10 mouse cellular contexts compared by ENCODE assay signal in genomic region chr10:120208015-120208414, GRCm38 (mm10). TPM values are rescaled to one million over a fixed set of nuclear protein-coding genes. Genes with fewer than 3 reads are reported as not detected.
DNase-seq lines count a peak whose midpoint lies in the region; ATAC-seq and TF ChIP-seq lines count a peak whose summit lies in the region.
"Had no signal": no experiment of that assay in that cellular context is flagged by ENCODE, and none has a peak within 500 bp of the region (broad histone marks: within the 10 kb centered on the region; RNA-seq: fewer than 3 reads in every experiment).

No protein-coding gene starts in this region.

- no peak overlapping the region for H3K4me3 ChIP-seq in heart, embryonic 13.5 days
- H3K4me3 ChIP-seq in heart, adult 2 months, result no peak overlapping the region
- H3K4me3 ChIP-seq in spleen, adult 2 months (ENCODE audit: extremely low read depth, insufficient read depth, insufficient read length), result peak overlapping the region; percentile 41; the same call in 1 of the 2 replicates
- H3K4me3 ChIP-seq in liver, embryonic 14.5 days (ENCODE audit: insufficient read depth in 1 of 2, low read depth in 2 of 2, low read length in 2 of 2), result no peak overlapping the region; a peak in 2 of 4 replicates

- 0 out of 2 replicates have a peak, but pooled peaks cover 2% of the 10 kb centered on the region for H3K79me2 ChIP-seq in heart, adult 2 months (replicated peaks; ENCODE audit: control insufficient read depth, insufficient read depth, low read length)

- H3K4me2 ChIP-seq in heart, embryonic 13.5 days, result peak overlapping the region; percentile 79
- H3K4me2 ChIP-seq in liver, embryonic 14.5 days (ENCODE audit: low read depth), result peak overlapping the region; percentile 77

- peaks cover 11% of the 10 kb centered on the region for H3K4me1 ChIP-seq in heart, embryonic 13.5 days
- H3K4me1 ChIP-seq in heart, adult 2 months (ENCODE audit: control insufficient read depth, insufficient read depth, low read length), result peaks cover 4% of the 10 kb centered on the region; the same call in 1 of the 2 replicates
- peaks cover 3% of the 10 kb centered on the region; the same call in 1 of the 2 replicates for H3K4me1 ChIP-seq in spleen, adult 2 months (ENCODE audit: control insufficient read depth, insufficient read depth, insufficient read length)
- H3K4me1 ChIP-seq in liver, embryonic 14.5 days (replicated peaks; ENCODE audit: control insufficient read depth in 2 of 2, insufficient read depth in 2 of 2, low read length in 1 of 2), result peaks cover 6 to 7% of the 10 kb centered on the region in 2 experiments

- TF ChIP-seq EP300 in heart, adult 2 months (IDR thresholded peaks at IDR 0.05; ENCODE audit: insufficient read depth, low read depth, low read length), result no peak
- no peak for TF ChIP-seq EP300 in liver, embryonic 14.5 days (IDR thresholded peaks at IDR 0.05; ENCODE audit: low read depth)

- peaks cover 7% of the 10 kb centered on the region; the same call in 1 of the 2 replicates for H3K9me3 ChIP-seq in heart, embryonic 13.5 days
- H3K9me3 ChIP-seq in liver, embryonic 14.5 days (ENCODE audit: control insufficient read depth, low read length), result no peaks in the 10 kb centered on the region; the same call in 1 of the 2 replicates
- H3K9me3 ChIP-seq: embryonic facial prominence, embryonic 13.5 days; limb, embryonic 15.5 days had no signal

- intact Hi-C loops in heart, adult 2 months (cut with DNase I), result no loop called here

- TF ChIP-seq CTCF in heart, adult 2 months (IDR thresholded peaks at IDR 0.05), result no peak
- TF ChIP-seq CTCF in spleen, adult 2 months (IDR thresholded peaks at IDR 0.05; ENCODE audit: extremely low read depth, insufficient read depth, insufficient read length, insufficient replicate concordance), result no peak
- TF ChIP-seq CTCF in liver, embryonic 14.5 days (IDR thresholded peaks at IDR 0.05; ENCODE audit: low read depth), result no peak

- H3K27me3 ChIP-seq in heart, embryonic 13.5 days (replicated peaks), result peaks cover 3% of the 10 kb centered on the region
- H3K27me3 ChIP-seq in heart, adult 2 months (ENCODE audit: control insufficient read depth, insufficient read depth, low read length), result no peaks in the 10 kb centered on the region
- no peaks in the 10 kb centered on the region for H3K27me3 ChIP-seq in spleen, adult 2 months (ENCODE audit: control insufficient read depth, insufficient read depth, low read length)
- H3K27me3 ChIP-seq in liver, embryonic 14.5 days (ENCODE audit: control insufficient read depth, insufficient read depth, low read length), result no peaks in the 10 kb centered on the region
- H3K27me3 ChIP-seq: embryonic facial prominence, embryonic 13.5 days; limb, embryonic 15.5 days; neural tube, embryonic 12.5 days had no signal

- H3K27ac ChIP-seq in heart, embryonic 13.5 days (replicated peaks), result no peak overlapping the region
- no peak overlapping the region for H3K27ac ChIP-seq in heart, adult 2 months
- no peak overlapping the region for H3K27ac ChIP-seq in spleen, adult 2 months (ENCODE audit: insufficient read depth, low read length)
- no peak overlapping the region for H3K27ac ChIP-seq in liver, embryonic 14.5 days
- H3K27ac ChIP-seq: embryonic facial prominence, embryonic 13.5 days; limb, embryonic 15.5 days; neural tube, embryonic 12.5 days had no signal

- ATAC-seq in heart, embryonic 13.5 days (ENCODE audit: extremely low read depth, insufficient number of reproducible peaks, low FRiP score, low TSS enrichment), result no peak
- ATAC-seq in liver, embryonic 14.5 days (ENCODE audit: insufficient read depth), result no peak

- WGBS in heart, embryonic 13.5 days, result 71% methylated on average over 8 of the region's 8 CpGs
- 78% methylated on average over 8 of the region's 8 CpGs for WGBS in heart, adult 2 months
- 33% methylated on average over 8 of the region's 8 CpGs for WGBS in spleen, adult 2 months
- 57% methylated on average over 8 of the region's 8 CpGs for WGBS in liver, embryonic 14.5 days (ENCODE audit: insufficient replicate concordance)

- no peak overlapping the region for H3K9ac ChIP-seq in heart, embryonic 13.5 days
- H3K9ac ChIP-seq in heart, adult 2 months (ENCODE audit: low read depth, low read length), result no peak overlapping the region
- no peak overlapping the region for H3K9ac ChIP-seq in liver, embryonic 14.5 days (replicated peaks)

- TF ChIP-seq POLR2A in heart, adult 2 months (IDR thresholded peaks at IDR 0.05; ENCODE audit: insufficient read depth, low read depth, low read length), result no peak
- TF ChIP-seq POLR2A in spleen, adult 2 months (IDR thresholded peaks at IDR 0.05; ENCODE audit: low read depth, low read length), result no peak

- no peak for DNase-seq in heart, adult 2 months
- DNase-seq in spleen, adult 2 months (ENCODE audit: low read depth in 1 of 2, low spot score in 2 of 2), result no peak
- DNase-seq in spleen, postnatal 36 days (ENCODE audit: low spot score in 2 of 2), result no peak
- no peak for DNase-seq in liver, embryonic 14.5 days (ENCODE audit: low read depth in 3 of 3, low spot score in 3 of 3)
- no peak for DNase-seq in retina, embryonic 14.5 days (ENCODE audit: low spot score)
- DNase-seq in adrenal gland, postnatal 25 days, result no peak

- peaks cover 11% of the 10 kb centered on the region for H3K36me3 ChIP-seq in heart, embryonic 13.5 days
- H3K36me3 ChIP-seq in heart, adult 2 months (ENCODE audit: control insufficient read depth, insufficient read depth, low read length), result no peaks in the 10 kb centered on the region; the same call in 1 of the 2 replicates
- H3K36me3 ChIP-seq in spleen, adult 2 months (ENCODE audit: control insufficient read depth, insufficient read depth, low read length), result no peaks in the 10 kb centered on the region; the same call in 1 of the 2 replicates
- no peaks in the 10 kb centered on the region for H3K36me3 ChIP-seq in liver, embryonic 14.5 days (replicated peaks; ENCODE audit: control insufficient read depth, insufficient read depth, low read depth)

RNA-seq across cellular contexts. Expression of gene Irak3, which starts 6.1 kb away (rescaled TPM):
- 0.25 and 0.56 TPM in 2 replicates for polyA plus RNA-seq in heart, embryonic 13.5 days (2015; fragmentation: Nextera tagmentation; extraction: Ambion mirVana)
- total RNA-seq in heart, adult 2 months (2021), result 1 to 10 TPM; 3.0 to 3.7 TPM
- 2.6 and 3.7 TPM in 2 replicates for polyA plus RNA-seq in heart, adult 2 months (2012; rRNA removed)
- polyA plus RNA-seq in spleen, adult 2 months (2012; rRNA removed), result 5.3 and 5.9 TPM in 2 replicates
- 0.70 and 0.78 TPM in 2 replicates for polyA plus RNA-seq in liver, embryonic 14.5 days (2012; rRNA removed)
- 0.85 and 1.4 TPM in 2 replicates for polyA plus RNA-seq in liver, embryonic 14.5 days (2014; fragmentation: Nextera tagmentation; extraction: Ambion mirVana)
- total RNA-seq in adrenal gland, postnatal 25 days (2021), result 3.2 and 4.6 TPM in 2 replicates

RNA-seq across cellular contexts. Expression of gene Tmbim4, which starts 6.6 kb away (rescaled TPM):
- polyA plus RNA-seq in heart, embryonic 13.5 days (2015; fragmentation: Nextera tagmentation; extraction: Ambion mirVana), result 103 and 119 TPM in 2 replicates
- 100 to 1,000 TPM in 1 of 2 experiments, 10 to 100 TPM in 1; 91.9 to 112 TPM for total RNA-seq in heart, adult 2 months (2021)
- 194 and 239 TPM in 2 replicates for polyA plus RNA-seq in heart, adult 2 months (2012; rRNA removed)
- 110 and 156 TPM in 2 replicates for polyA plus RNA-seq in spleen, adult 2 months (2012; rRNA removed)
- 40.1 and 52.9 TPM in 2 replicates for polyA plus RNA-seq in liver, embryonic 14.5 days (2012; rRNA removed)
- 80.4 and 82.2 TPM in 2 replicates for polyA plus RNA-seq in liver, embryonic 14.5 days (2014; fragmentation: Nextera tagmentation; extraction: Ambion mirVana)
- total RNA-seq in adrenal gland, postnatal 25 days (2021), result 141 and 150 TPM in 2 replicates

RNA-seq across cellular contexts. Expression of gene Llph, which starts 18.9 kb away (rescaled TPM):
- polyA plus RNA-seq in heart, embryonic 13.5 days (2015; fragmentation: Nextera tagmentation; extraction: Ambion mirVana), result 25.9 and 28.0 TPM in 2 replicates
- 1 to 10 TPM; 8.5 to 8.8 TPM for total RNA-seq in heart, adult 2 months (2021)
- polyA plus RNA-seq in heart, adult 2 months (2012; rRNA removed), result 4.5 and 5.4 TPM in 2 replicates
- polyA plus RNA-seq in spleen, adult 2 months (2012; rRNA removed), result 2.8 and 3.0 TPM in 2 replicates
- 11.6 and 33.6 TPM in 2 replicates for polyA plus RNA-seq in liver, embryonic 14.5 days (2012; rRNA removed)
- 31.9 and 32.2 TPM in 2 replicates for polyA plus RNA-seq in liver, embryonic 14.5 days (2014; fragmentation: Nextera tagmentation; extraction: Ambion mirVana)
- total RNA-seq in adrenal gland, postnatal 25 days (2021), result 28.2 and 40.9 TPM in 2 replicates
